Mouse (Mus musculus) right cerebral cortex, postnatal 14 days (tissue): ENCODE results near the gene Akt1s1.
A peak's percentile ranks its signal among the peaks of the same experiment; 100 is the strongest.

Experiments
- DNase-seq: peaks from one replicate; pipeline ENCODE4 v3.0.0; 2022

Akt1s1 gene

GRCm38 (mm10) chr7:44848561-44849415 lies at the start of gene Akt1s1, which contains the start of gene Tbc1d17:
TSS of gene Akt1s1 (plus strand) at chr7:44848991.
TSS of gene Tbc1d17 (minus strand) at chr7:44849079.
- peak; percentile 97 for DNase-seq

DNA sequence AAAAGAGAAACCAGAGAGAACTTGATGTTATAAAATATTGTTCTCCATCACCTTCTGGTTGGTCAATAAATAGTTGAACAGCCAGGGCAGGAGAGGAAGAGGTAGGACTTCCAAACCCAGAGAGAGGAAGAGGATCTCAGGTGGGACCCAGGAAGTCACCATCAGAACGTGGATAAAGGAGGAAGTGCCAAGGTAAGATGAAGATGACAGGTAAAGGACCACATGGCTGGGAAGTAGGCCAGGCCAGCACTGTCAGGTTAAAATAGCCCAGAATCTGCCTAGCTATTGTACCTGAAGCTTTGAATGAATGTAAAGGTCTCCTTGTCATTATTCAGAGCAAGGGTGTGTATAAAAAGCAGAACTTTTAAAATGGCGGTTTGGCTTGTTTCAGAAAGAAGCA lies 39.9 kb upstream of the Akt1s1 start:
- DNase-seq = no peak

DNA sequence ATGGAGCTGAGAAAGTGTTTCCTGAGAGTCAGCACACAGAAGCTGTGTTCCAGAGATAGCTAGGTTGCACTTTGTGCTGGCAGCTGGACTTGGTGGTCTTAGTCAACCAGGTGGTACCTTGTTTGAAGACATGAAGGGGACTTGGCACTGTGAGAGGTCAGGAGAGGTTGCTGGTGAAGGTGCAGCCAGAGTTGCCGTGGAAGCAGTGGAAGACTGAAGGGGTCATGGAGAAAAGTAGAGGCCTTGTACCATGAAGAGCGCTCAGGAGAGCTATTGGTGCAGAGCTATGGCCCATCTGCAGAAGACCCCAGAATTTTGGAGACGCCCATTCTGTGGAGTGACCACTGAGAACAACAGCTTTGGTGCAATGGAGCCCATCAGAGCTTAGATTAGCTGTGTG lies 39.3 kb upstream of the Akt1s1 start:
- DNase-seq = no peak

DNA sequence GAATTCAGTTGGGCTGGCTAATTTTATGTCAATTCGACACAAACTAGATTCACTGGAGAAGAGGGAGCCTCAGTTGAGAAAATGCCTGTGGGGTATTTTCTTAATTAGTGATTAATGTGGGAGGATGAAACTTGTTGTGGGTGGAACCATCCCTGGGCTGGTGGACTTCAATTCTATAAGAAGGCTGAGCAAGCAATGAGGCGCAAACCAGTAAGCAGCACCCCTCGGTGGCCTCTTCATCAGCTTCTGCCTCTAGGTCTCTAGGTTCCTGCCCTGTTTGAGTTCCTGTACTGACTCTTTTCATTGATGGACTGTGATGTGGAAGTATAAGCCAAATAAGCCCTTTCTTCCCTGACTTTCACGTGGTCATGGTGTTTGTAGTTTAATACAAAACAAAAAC lies 38.4 kb upstream of the Akt1s1 start:
- no peak for DNase-seq

- DNase-seq = no peak
Measured at GRCm38 (mm10) chr7:44810819-44811557, 37.8 kb upstream of the Akt1s1 start.

DNA sequence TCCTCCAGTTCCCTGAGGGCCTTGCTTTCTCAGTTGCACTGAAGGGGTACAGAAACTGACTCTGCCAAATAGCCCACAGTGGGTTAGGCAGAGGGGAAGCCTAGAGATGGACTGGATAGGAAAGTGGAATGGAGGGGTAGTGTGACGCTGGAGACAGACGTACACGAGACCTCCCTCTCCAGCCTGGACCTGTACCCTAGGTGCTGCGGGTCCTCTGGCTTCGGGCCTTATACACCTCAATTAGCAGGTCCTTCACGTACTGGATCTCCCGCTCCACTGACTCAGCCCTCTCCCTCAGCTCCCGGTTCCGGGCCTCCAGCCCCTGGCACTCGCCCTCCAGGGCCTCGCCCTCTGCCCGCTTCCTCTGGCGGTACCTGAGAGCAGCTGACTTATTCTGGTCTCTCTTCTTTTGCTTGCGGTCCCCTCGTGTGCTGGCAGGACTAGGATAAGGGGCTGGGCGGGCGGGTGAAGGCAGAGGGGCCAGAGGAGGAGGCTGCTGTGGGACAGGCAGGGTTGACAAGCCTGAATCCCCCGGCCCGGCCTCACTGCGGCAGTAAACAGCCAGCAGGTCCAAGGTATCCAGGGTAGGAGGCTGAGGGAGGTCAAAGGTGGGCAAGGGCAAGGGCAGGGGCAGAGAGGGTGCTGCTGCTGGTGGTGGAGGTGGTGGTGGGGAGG lies 36.0 kb upstream of the Akt1s1 start:
- DNase-seq = no peak

- DNase-seq = no peak
Measured at GRCm38 (mm10) chr7:44813985-44814384, 34.8 kb upstream of the Akt1s1 start.

DNA sequence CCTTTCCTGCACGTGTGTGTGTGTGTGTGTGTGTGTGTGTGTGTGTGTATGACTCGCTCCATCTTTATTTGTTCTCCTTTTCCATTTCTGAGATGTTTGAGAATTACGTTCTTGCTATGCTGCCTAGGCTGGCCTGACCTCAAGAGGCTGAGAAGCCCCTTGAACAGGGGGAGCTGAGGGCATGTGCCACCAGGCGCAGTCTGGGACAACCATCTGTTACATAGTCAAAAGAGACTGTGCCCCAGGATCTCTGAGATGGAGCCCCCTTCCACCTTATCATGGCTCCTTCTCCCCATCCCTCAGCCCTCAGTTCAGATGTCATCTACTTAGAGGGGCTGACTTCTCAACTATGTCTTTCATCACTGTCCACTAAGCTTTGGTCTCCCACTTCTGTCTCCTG lies 34.4 kb upstream of the Akt1s1 start:
- no peak for DNase-seq

DNA sequence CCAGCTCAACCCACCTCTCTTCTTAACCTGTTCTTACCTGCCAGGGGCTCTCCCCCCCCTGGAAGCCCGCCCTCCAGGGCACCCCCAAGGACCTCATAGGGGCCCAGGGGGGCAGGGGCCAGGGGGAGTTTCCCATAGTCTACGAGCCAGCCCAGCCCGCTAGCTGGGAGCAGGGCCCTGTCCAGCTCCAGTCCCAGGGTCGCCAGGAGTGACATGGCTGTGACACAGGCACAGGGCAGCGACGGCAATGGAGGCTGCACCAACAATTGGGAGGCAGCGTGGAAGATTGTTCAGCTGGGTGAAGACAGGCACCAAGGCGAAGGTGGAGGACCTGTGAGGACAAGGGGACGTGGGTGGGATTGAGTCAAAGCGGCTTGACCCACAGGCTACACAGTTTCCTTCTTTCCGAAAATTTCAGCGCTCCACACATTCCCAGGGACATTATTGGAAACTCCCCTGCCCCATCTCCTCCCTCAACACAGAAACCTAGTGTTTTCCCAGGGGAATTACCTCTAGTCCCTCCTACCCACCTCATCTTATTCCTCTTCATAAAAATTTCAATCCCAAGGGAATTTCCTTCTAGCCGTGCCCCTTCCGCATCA lies 33.7 kb upstream of the Akt1s1 start:
- no peak for DNase-seq

- DNase-seq = peak; percentile 100
Measured at GRCm38 (mm10) chr7:44815721-44816469, 32.9 kb upstream of the Akt1s1 start, which contains the start of the genes Nup62 and Il4i1. TSS of gene Nup62 (plus strand) at chr7:44816088. TSS of gene Il4i1 (plus strand) at chr7:44816387.

GRCm38 (mm10) chr7:44816470-44817021 lies 32.2 kb upstream of the Akt1s1 start, which contains the start of gene Atf5:
TSS of gene Atf5 (minus strand) at chr7:44816658.
- DNase-seq = no peak

- DNase-seq = no peak
Measured at GRCm38 (mm10) chr7:44817441-44817840, 31.4 kb upstream of the Akt1s1 start.

DNA sequence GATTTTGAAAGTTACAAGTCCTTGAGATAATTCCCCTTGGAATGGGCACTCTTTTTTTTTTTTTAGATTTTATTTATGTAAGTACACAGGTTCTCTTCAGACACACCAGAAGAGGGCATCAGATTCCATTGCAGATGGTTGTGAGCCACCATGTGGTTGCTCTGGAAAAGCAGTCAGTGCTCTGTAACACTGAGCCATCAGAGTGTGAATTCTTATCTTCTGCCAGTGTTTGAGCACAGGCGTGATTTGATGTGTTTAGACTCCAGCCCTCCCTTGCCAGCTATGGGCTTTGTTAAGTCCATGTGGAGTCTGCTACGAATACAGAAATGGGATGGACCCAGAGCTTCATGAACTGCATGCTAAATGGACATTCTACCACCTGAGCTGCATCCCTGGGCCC lies 30.6 kb upstream of the Akt1s1 start:
- DNase-seq = no peak

DNA sequence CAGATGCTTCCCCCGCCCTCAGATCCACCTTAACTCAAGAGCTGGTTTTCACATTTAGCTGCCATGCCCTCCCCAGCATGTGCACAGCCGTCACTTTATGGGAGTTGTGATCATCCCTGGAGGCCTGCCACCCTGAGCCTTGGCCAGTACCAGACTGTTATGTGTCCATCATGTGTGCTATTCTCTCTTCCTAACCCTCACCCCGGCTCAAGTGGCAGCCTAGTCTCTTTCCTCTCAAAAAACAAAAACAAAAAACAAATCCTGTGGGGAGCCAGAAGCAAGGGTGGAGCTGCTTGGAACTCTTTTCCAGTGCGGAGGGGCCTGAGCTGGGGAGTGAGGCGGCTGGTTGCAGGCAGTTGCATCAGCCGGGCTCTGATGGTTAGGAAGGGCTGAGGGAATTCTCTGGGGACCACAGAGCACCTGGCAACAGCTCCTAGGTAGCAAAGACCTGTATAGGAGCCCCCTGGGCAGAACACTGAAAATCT lies 30.0 kb upstream of the Akt1s1 start:
- DNase-seq = peak; percentile 42

- DNase-seq = no peak
Measured at GRCm38 (mm10) chr7:44819391-44819790, 29.4 kb upstream of the Akt1s1 start.

GRCm38 (mm10) chr7:44819863-44820262 lies 28.9 kb upstream of the Akt1s1 start:
- no peak for DNase-seq

DNA sequence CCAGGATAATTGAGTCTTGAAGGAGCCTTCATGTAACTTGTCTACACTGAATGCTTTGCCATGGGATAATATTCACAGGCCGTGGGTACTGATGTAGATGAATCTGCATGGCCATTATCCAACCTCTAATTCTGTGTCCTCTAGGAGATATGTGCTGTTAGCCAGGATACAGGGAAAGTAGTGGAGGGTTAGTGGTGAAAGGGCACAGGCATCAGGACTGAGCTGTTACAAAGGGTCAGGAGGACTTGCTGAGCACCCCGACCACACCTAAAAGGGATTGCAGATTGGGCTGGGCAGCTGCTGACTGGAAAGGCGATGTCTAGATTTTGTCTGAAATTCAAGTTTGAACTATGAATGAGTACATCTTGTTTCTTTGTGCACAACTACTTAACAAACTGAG lies 28.3 kb upstream of the Akt1s1 start:
- DNase-seq = no peak

- no peak for DNase-seq
Measured at GRCm38 (mm10) chr7:44821666-44822448, 26.9 kb upstream of the Akt1s1 start.

DNA sequence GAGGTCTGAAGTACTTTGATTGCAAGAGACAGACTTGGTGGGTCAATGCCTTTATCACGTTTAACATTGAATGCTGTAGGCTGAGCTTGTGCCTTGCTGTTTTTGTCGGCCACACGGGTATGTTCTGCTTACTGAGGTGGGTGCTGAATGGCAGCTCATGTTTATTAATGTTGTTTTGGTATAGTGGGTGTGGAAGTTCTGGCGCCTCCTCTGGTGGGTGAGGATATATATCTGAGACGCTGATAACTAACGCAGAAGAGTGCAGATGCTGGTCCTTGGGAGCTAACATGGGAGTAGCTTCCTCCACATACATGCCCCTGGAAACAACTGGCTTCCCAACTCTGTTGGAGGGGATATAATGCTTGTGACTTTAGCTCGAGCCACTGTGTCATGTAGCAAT lies 25.4 kb upstream of the Akt1s1 start:
- no peak for DNase-seq

- DNase-seq = peak; percentile 85
Measured at GRCm38 (mm10) chr7:44824872-44825271, 23.9 kb upstream of the Akt1s1 start.

DNA sequence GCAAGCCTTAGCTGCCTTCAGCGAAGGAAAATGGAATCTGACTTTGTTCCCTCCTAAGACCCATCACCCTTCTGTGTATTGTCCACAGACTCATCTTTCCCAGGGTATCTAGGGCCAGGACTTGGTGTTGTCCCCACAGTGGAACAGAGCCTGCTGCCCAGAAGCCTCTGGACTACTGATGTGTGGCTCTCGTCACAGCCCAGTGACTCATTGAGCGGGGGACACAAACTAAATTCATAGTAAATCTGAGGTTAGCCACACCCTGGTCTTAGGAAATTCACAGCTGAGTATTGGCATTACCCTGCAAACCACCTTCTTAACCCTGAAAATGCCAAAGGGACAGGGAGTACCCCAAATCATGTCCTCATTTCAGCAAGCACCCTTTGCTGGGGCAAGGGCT lies 22.0 kb upstream of the Akt1s1 start:
- no peak for DNase-seq
